Mouse (Mus musculus) thymus, postnatal 14 days (tissue): ENCODE measurements around the gene Arl16.
"Not testable (repeated sequence)": the region's sequence is repeated elsewhere in the genome, so short reads cannot be mapped to it uniquely, and the experiment has no call there.

Experiments used
- DNase-seq: peaks from one replicate; pipeline ENCODE4 v3.0.0; 2021

Arl16 gene

GRCm38 (mm10) chr11:120467051-120467735, at the start of gene Arl16:
Gene Arl16, minus strand, starts transcription at chr11:120467607.
- DNase-seq, result peak; percentile 97

GRCm38 (mm10) chr11:120517147-120517546, 49.7 kb upstream of the Arl16 start:
- DNase-seq, result no peak

DNA sequence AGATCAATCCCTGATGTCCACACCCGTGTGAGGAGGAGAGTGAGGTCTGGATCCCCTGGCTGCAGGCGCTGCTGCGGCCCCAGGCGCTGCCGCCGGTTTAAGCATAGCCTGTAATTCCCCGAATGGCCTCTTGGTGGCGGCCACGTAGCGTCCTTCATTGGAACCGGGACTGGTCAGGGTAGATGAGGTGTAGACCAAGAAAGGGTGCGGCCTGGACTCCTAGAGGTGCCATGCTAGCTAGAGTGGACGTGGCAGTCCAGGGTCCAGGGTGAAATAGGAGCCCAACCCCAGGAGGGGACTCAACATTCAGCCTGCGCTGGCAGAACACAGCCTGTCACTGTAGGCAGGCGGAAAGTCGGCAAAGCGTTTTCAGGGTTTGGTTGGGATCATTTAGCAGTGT, 48.2 kb upstream of the Arl16 start:
- peak; percentile 86 for DNase-seq

GRCm38 (mm10) chr11:120514262-120514661, 46.9 kb upstream of the Arl16 start:
- not testable (repeated sequence) for DNase-seq

DNA sequence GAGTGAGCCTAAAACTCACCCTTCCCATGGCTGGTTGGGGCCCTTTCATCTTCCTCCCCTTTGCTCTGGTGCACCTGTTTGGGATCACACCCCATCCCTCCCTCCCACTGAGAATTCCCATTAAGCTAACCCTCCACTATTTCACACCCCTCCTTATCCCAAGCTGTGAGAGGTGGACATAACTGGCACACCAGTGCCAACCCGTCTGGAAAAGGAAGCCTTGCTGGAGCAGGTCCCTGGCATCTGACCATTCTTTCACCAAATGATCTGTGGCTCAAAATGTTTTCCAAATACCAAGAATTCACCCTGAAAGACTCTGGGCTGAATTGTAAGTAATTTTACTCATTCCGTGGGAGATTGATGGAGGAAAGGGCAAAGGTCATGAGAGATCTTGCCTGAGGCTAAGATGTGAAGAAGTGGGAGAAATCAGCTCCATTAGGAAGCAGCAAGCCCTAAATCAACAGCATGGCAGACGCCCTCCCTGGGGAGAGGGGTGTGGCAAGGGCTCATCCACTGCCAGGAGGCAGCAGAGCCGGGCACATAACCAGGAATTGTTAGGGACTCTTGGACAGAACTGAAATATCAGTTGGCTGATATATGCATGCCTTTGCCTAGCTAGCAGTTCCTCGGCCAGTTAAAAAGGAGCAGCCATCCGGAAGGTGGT, 45.5 kb upstream of the Arl16 start:
- DNase-seq, result no peak

DNA sequence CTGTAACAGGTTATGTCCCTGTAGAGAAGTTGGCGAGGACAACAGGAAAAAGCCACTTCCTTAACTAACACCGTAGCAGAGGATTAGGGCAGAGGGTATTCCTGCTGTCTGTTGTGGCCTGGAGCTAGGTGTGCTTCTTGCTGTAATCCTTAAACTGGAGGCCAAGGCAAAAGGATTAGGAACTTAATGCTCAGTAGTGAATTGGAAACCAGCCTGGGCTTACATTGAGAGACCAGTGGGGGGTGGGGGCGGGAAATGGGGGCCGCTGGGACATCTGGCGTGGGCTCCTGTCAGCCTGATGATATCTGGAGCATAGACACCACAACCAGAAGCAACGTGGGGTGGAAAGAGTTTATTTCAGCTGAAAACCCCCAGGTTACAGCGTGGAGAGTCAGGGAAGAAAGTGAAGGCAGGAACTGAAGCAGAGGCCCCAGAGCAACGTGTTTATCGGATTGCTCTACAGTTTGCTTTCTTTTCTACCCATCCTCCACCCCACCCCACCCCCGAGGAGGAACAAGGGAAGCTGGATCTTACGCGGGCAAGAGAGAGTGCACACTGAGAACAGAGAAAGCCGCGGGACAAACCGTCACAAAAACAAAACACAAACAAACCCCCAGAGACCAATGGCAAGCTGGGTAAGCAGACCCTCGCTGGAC, 43.1 kb upstream of the Arl16 start:
- DNase-seq, result peak; percentile 58

DNA sequence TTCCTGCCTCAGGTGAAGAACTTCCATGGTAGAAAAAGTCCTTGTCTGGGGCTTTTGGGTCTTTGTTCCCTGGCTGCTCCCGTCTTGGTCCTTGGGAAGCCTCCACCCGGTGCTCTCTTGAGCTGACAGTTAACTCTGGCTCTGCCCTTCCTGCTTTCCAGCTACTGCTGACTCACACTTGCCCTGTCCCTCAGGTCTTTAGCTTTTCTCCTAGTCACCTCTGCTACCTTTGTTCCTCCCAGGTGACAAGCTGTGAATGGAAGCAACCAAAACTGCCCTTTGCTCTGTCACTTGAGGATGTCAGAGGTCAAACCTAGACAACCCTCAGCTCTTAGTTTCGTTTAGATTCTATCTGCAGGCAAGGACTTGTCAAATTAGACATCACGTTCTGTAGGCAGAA, 42.5 kb upstream of the Arl16 start:
- peak; percentile 27 for DNase-seq

DNA sequence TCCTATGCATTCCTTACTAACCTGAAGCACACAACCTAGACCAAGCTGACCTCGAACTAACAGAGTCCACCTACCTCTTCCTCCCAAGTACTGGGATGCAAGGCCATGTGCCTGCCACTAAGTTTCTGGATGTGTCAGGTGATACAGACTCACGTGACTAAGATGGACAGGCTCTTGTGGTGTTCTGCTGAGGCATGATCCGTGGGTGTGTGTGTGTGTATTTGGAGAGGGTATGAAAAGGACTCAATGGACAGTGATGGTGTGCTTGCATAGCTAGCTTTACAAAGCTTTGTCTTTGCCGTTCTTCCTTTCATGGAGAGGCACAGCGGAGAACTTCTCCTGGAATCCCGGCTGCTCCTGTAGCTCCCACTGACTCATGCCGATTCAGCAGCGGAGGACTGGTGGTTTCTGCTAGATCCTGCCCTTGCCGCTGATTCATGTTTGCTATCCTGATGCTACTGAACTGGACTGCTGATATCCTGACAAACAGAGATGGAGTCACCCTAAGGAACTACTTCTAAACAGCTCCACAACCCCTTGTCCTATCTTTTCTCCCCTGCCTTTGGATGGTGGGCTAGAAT, 41.0 kb upstream of the Arl16 start:
- no peak for DNase-seq

DNA sequence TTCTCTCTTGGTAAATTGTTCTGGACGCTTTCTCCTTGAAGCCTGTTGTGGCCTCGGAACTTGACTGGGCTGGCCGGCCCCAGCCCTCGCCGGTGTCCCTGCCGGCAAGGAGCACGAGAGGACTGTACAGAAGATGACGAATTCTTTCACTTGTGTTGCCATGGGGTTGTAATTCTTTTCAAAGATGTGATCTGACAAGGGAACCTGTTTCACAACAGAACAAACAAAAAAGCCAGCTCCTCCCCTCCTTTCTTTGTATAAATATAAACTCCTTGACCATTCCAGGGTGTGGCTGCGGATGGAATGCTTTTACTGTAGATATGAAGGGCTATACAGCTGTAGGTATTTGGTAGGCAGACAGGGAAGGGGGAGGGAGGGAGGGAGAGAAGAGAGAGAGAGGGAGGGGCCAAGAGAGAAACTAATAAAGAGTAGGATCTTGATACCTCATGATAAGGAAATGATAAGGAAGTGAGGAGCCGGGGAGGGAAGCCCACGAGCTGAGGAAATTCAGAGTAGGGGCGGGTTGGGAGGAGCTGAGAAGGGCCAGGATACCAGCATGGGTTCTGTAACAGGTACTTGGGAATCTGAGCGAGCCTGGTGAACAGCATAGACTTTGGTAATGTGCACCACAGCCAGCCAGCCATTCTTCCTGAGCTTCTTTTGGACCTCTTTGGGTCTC, 40.3 kb upstream of the Arl16 start:
- no peak for DNase-seq

DNA sequence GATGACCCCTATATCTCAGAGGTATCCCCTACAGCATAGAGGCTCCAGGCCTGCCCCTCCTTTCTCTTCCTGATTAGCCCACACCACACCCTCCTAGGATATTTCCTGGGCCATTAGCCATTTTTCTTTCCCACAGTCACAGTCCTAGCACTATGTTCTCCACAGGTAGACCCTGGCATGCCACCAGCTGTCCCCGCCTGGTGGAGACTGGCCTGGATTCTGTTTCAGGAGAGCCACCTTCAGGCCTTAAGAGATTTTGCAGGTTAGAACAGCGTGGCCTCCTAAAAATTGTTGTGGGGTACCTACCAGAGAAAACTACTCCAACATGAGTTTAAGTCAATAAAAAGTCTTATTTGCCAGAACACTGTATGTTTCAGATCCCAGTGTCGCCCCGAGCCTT, 39.5 kb upstream of the Arl16 start:
- DNase-seq, result no peak

DNA sequence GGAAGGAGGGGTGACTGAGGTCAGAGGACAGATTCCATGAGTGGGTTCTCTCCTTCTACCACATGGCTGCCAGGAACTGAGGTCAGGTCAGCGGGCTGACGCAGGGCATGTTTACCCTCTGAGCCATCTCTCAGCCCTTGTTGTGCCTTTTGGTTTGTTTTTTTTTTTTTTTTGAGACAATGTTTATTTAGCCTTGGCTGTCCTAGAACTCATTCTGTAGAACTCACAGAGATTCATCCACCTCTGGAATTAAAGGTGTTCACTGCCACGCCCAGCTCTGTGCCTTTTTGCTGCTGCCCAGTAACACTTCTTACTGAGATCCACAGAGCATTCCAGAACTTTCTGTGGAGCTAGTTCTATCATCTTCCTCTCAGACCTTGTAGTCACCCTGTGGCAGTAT, 38.3 kb upstream of the Arl16 start:
- no peak for DNase-seq

DNA sequence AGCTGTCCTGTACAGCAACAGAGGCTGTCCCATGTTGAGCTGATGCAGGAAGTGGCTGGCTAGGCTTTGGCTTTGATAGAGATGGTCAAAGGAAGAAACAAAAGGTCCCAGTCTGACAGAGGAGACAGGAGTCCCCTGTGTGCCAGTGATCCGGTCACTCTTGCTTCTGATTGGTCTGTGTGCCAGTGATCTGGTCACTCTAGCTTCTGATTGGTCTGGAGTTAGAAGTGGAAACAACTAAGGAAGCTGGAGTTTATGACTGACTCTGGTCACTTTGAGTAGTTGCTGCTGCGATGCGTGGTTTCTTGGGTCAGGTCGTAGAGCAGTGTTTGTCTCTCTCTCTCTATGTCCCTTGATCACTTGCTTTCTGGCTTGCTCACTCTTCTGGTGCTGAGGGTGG, 34.3 kb upstream of the Arl16 start:
- no peak for DNase-seq

DNA sequence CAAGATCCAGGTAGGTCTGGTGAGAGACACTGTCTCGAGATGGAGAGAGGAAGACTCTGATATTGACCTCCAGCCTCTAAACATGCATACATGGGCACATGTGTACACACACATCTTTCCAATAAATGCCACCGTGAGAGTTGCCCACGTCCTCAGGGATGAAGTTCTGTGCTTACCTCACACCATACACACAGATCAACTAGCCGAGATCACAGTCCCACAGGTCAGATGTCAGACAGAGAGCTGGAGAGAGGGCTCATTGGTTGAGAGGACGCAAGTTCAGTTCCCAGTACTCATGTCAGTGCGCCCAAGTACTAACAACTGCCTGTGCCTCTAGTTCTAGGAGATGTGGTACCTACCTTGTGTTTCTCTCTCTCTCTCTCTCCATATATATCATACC, 33.6 kb upstream of the Arl16 start:
- no peak for DNase-seq

- DNase-seq, result no peak
These were observed 33.0 kb upstream of the Arl16 start for GRCm38 (mm10) chr11:120500357-120500756.

DNA sequence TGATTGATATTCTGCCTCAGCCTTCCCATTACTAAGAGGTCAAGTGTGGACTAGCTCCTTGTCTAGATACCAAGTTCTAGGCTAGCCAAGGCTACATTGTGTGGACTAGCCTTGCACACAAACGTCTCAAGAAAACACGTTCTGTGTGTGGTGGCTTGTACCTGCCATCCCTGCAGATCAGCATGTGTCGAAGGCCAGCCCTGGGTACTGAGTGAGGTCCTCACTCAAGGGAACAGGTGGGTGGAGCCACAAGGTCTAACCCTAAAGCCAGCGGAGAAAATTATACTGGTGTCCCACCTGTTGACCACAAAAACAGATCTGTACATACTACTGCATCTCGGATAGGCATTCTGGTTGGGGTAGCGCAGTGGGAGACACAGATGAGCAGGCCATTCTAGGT, 32.5 kb upstream of the Arl16 start:
- no peak for DNase-seq

- no peak for DNase-seq
These were observed 31.5 kb upstream of the Arl16 start for GRCm38 (mm10) chr11:120498891-120499290.

- no peak for DNase-seq
These were observed 30.8 kb upstream of the Arl16 start for GRCm38 (mm10) chr11:120498226-120498625.

DNA sequence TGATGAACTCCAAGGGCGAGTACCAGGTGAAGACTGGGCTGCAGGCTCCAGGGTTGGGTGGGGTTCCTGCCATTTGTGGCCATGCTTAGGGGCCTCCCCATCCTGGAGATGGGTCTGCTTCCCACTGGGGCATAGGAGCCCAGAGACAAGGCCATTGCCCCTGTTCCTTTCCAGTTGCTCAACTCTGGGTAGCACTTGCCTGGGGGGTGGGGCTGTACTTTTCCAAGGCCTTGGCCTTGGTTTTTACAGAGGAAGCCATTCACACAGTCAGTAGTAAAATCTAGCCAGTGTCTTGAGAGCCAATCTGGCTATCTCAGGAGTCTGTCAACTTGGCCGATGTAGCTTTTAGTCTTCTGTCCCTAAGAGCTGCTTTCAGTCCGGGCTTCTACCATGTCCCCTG, 30.0 kb upstream of the Arl16 start:
- no peak for DNase-seq

DNA sequence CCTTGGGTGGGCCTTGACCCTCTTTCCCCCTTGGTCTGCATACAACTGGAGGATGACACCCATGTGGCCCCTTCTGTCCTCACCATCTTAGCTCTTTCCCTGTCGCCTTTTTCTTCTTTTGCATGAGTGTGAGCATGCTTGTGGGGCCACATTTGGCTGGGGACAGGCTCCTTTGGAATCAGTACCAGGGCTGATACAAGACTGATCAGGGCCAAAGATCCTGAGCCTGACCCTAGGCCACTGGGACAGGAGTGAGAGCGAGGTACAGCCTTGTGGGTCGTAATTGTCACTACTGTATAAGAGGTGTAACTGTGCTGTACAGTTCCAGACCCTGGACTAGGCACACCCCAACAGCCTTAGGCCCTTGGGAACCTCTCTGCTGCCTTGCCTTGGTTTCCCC, 26.5 kb upstream of the Arl16 start:
- no peak for DNase-seq

GRCm38 (mm10) chr11:120493351-120493750, 25.9 kb upstream of the Arl16 start:
- DNase-seq, result no peak

- no peak for DNase-seq
These were observed 25.4 kb upstream of the Arl16 start for GRCm38 (mm10) chr11:120492878-120493203.

DNA sequence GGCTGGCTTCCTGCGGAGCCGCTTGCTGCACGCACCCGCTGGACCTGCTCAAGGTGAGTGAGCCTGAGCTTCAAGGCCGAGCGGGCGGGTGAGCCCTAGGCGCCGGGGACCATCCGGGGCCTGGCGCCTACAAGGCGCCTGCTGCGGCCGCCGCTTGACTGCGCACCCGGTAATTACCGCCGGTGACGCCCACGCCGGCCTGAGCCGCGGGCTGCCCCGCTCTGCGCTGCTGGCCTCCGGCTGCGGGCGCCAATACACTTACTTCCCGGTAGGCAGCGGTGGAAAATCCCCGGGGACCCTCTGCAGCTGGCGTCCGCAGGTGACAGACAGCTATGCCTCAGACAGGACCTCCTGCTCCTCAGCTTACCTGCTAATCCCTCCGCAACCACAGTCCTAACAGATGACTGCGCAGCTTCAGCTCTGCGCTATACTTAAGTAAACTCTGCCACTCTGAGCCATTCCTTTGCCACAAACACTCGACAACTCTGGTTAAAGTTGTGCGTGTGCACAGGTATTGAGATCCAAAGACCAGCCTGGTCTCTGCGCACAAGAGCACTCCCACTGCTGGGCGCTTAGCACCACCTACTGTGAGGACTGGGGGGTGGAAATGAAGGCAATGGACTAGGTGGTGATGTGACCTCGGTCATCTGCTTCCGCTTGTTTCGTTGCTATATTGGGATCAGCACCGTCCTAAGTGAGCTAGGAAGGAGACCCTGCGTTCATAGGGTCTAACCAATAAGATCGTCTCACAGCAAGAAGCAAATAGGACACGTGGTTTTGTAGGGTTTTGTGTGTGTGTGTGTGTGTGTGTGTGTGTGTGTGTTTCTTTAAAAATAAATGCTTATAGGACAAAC, 24.8 kb upstream of the Arl16 start:
- peak; percentile 48 for DNase-seq
